ENCODE assay signal across 14 mouse cellular contexts in the genomic region with DNA sequence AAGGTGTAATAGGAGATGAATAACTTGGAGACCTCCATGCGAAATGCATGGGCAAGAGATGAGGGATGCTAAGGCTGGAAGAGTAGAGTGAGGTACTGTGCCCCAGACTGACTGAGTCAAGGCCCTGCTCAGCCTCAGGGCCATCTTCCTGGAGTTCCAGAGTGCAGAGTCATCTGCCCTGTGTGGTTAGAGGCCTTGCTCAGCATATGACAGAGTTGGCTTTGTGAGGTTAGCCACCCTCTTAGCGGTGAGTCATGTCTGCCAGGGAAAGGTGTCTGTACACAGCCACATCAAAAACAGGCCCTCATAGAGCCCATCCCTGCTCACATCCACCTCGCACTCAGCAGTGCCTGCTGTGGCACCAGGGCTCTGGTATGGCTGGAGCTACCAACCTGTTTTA.
DNase-seq lines count a peak whose midpoint lies in the region; ATAC-seq and TF ChIP-seq lines count a peak whose summit lies in the region.
"Had no signal": no experiment of that assay in that cellular context is flagged by ENCODE, and none has a peak within 500 bp of the region (broad histone marks: within the 10 kb centered on the region; RNA-seq: fewer than 3 reads in every experiment).

No protein-coding gene starts in this region.

- DNase-seq in thymus, postnatal 25 days, result peak; percentile 5
- no peak for DNase-seq in thymus, postnatal 14 days
- peak; percentile 85 for DNase-seq in Patski (ENCODE audit: low read depth, low spot score)
- DNase-seq in cerebellum, adult 11 months, result no peak
- DNase-seq in gastrocnemius, adult 18-20 months (ENCODE audit: low spot score), result no peak
- DNase-seq: cerebellum, adult 8-10 months had no signal

- H3K9me3 ChIP-seq in forebrain, embryonic 15.5 days, result no peaks in the 10 kb centered on the region
- H3K9me3 ChIP-seq: heart, embryonic 13.5 days; hindbrain, embryonic 12.5 days; lung, embryonic 15.5 days; midbrain, embryonic 12.5 days; neural tube, embryonic 13.5 days had no signal

- CTCF ChIA-PET in Patski (lab: Charles Lee), result no interaction called here

- in situ Hi-C loops in Patski (cut with MboI; ENCODE audit: low pct_unique_long_range_greater_than_20kb), result loop anchor here (25.0 kb wide), 1 partner anchor 1067 kb away; no protein-coding TSS in a partner anchor

- POLR2A ChIA-PET in Patski (lab: Charles Lee), result interaction anchor here (0.6 kb wide), 1 partner anchor 31 kb away, joined by 5 read pairs; no protein-coding TSS in a partner anchor

- no peak overlapping the region for H3K27ac ChIP-seq in forebrain, embryonic 15.5 days (replicated peaks)
- H3K27ac ChIP-seq: heart, embryonic 13.5 days; hindbrain, embryonic 12.5 days; layer of hippocampus, adult 2 months; lung, embryonic 15.5 days; midbrain, embryonic 12.5 days; neural tube, embryonic 13.5 days had no signal

- no peak for TF ChIP-seq CTCF in Patski (IDR thresholded peaks at IDR 0.05)

- no peak overlapping the region for H3K4me2 ChIP-seq in forebrain, embryonic 15.5 days (replicated peaks)
- H3K4me2 ChIP-seq: heart, embryonic 13.5 days; hindbrain, embryonic 12.5 days; lung, embryonic 15.5 days; midbrain, embryonic 12.5 days; neural tube, embryonic 13.5 days had no signal

- WGBS in forebrain, embryonic 15.5 days, result 91% methylated on average over 3 of the region's 3 CpGs

- no peaks in the 10 kb centered on the region for H3K27me3 ChIP-seq in Patski
- no peaks in the 10 kb centered on the region for H3K27me3 ChIP-seq in forebrain, embryonic 15.5 days
- H3K27me3 ChIP-seq: heart, embryonic 13.5 days; hindbrain, embryonic 12.5 days; lung, embryonic 15.5 days; midbrain, embryonic 12.5 days had no signal

- H3K36me3 ChIP-seq in forebrain, embryonic 15.5 days, result no peaks in the 10 kb centered on the region
- H3K36me3 ChIP-seq: heart, embryonic 13.5 days; hindbrain, embryonic 12.5 days; lung, embryonic 15.5 days; midbrain, embryonic 12.5 days; neural tube, embryonic 13.5 days had no signal

- peak; percentile 100 for ATAC-seq in Patski
- peak; percentile 77 to 78 for ATAC-seq in hematopoietic stem cell, adult 5-6 weeks (replicated peaks in 1 of 2; ENCODE audit: insufficient read depth in 1 of 2, low FRiP score in 2 of 2, low TSS enrichment in 1 of 2, low read depth in 1 of 2, poor library complexity in 2 of 2, severe bottlenecking in 2 of 2)
- no peak for ATAC-seq in forebrain, embryonic 15.5 days (replicated peaks)

- H3K4me1 ChIP-seq in forebrain, embryonic 15.5 days, result no peaks in the 10 kb centered on the region
- H3K4me1 ChIP-seq: lung, embryonic 15.5 days; midbrain, embryonic 12.5 days; neural tube, embryonic 13.5 days had no signal

- H3K9ac ChIP-seq in forebrain, embryonic 15.5 days (replicated peaks), result no peak overlapping the region
- H3K9ac ChIP-seq: heart, embryonic 13.5 days; hindbrain, embryonic 12.5 days; lung, embryonic 15.5 days; midbrain, embryonic 12.5 days; neural tube, embryonic 13.5 days had no signal

- H3K4me3 ChIP-seq in forebrain, embryonic 15.5 days, result no peak overlapping the region
- H3K4me3 ChIP-seq: heart, embryonic 13.5 days; hindbrain, embryonic 12.5 days; layer of hippocampus, adult 2 months; lung, embryonic 15.5 days; midbrain, embryonic 12.5 days; neural tube, embryonic 13.5 days had no signal

Comparison
In these comparisons a context has a peak if more than half of its experiments do, and no peak if none do; other contexts are left out.
1. DNase-seq: peak in thymus, postnatal 25 days (single experiment) and Patski (single experiment); none in thymus, postnatal 14 days (single experiment), cerebellum, adult 11 months (single experiment) and gastrocnemius, adult 18-20 months (single experiment).